Mouse (Mus musculus) heart, embryonic 14.5 days (tissue): Measurements from ENCODE around the gene Ptpn9. TPM values are rescaled to one million over a fixed set of nuclear protein-coding genes. Genes with fewer than 3 reads are reported as not detected.

Experiments used
- ATAC-seq: fragments of 200-750 bp; cut with Nextera tagmentation; 2 replicates; pipeline ENCODE4 v1.8.0; 2017; ENCODE audit warnings: low read depth, moderate TSS enrichment; ENCODE audit not compliant: insufficient number of reproducible peaks, insufficient read depth, low FRiP score
- H3K27ac ChIP-seq, 2 experiments: fragments of 200-500 bp in 1 of 2; fragments of 300-500 bp in 1 of 2; sonication (generic) in 1 of 2; replicated peaks in 1 of 2; 2 replicates each; pipeline ENCODE4 v1.5.1; 2012 to 2014; ENCODE audit warnings: low read depth in 2 of 2, low read length in 2 of 2, control low read depth in 1 of 2, mild to moderate bottlenecking in 1 of 2, mixed read lengths in 1 of 2; ENCODE audit not compliant: control insufficient read depth in 1 of 2, insufficient read depth in 1 of 2
- H3K27me3 ChIP-seq: fragments of 300-500 bp; sonication (generic); 2 replicates; pipeline ENCODE4 v1.6.1; 2014; ENCODE audit warnings: mild to moderate bottlenecking, low read length, control low read depth; ENCODE audit not compliant: control insufficient read depth, insufficient read depth
- H3K36me3 ChIP-seq: fragments of 300-500 bp; sonication (generic); 2 replicates; pipeline ENCODE4 v1.6.1; 2014; ENCODE audit warnings: mild to moderate bottlenecking, control low read depth, low read length, mixed read lengths; ENCODE audit not compliant: control insufficient read depth, insufficient read depth
- H3K4me1 ChIP-seq, 2 experiments: fragments of 200-500 bp in 1 of 2; fragments of 300-500 bp in 1 of 2; sonication (generic) in 1 of 2; 2 replicates each; pipeline ENCODE4 v1.6.1; 2012 to 2014; ENCODE audit warnings: low read length in 2 of 2, control low read depth in 1 of 2, mixed read lengths in 1 of 2; ENCODE audit not compliant: control insufficient read depth in 2 of 2, insufficient read depth in 2 of 2
- H3K4me2 ChIP-seq: fragments of 300-500 bp; sonication (generic); 2 replicates; pipeline ENCODE4 v1.6.1; 2014; ENCODE audit warnings: mild to moderate bottlenecking, low read length
- H3K4me3 ChIP-seq, 2 experiments: fragments of 200-500 bp in 1 of 2; fragments of 300-500 bp in 1 of 2; sonication (generic) in 1 of 2; 2 replicates each; pipeline ENCODE4 v1.5.1; 2012 to 2014; ENCODE audit warnings: low read length in 2 of 2, mild to moderate bottlenecking in 2 of 2, control low read depth in 1 of 2, low read depth in 1 of 2, moderate library complexity in 1 of 2; ENCODE audit not compliant: control insufficient read depth in 1 of 2, insufficient read depth in 1 of 2
- H3K9ac ChIP-seq: fragments of 300-500 bp; sonication (generic); 2 replicates; pipeline ENCODE4 v1.6.1; 2014; ENCODE audit warnings: mild to moderate bottlenecking, low read length
- H3K9me3 ChIP-seq: fragments of 300-500 bp; sonication (generic); 2 replicates; pipeline ENCODE4 v1.6.1; 2016; ENCODE audit warnings: low read length, control low read depth; ENCODE audit not compliant: control insufficient read depth
- WGBS: fragments of 180-500 bp; shearing (Covaris S2); extraction: QIAGEN DNeasy Blood & Tissue Kit; methylation state at CpG from one replicate; pipeline ENCODE4 v1.1.7; 2014; 5-methylcytosine and 5-hydroxymethylcytosine counted together
- polyA plus RNA-seq: library from polyadenylated mRNA; unstranded; fragments of >200 nt; fragmentation: Nextera tagmentation; extraction: Ambion mirVana; gene quantifications from 2 replicates; pipeline ENCODE4 v1.2.1, GENCODE M21; 2014

The Ptpn9 gene
- polyA plus RNA-seq, 1 experiment from 2014 or later, result 24.9 TPM

DNA sequence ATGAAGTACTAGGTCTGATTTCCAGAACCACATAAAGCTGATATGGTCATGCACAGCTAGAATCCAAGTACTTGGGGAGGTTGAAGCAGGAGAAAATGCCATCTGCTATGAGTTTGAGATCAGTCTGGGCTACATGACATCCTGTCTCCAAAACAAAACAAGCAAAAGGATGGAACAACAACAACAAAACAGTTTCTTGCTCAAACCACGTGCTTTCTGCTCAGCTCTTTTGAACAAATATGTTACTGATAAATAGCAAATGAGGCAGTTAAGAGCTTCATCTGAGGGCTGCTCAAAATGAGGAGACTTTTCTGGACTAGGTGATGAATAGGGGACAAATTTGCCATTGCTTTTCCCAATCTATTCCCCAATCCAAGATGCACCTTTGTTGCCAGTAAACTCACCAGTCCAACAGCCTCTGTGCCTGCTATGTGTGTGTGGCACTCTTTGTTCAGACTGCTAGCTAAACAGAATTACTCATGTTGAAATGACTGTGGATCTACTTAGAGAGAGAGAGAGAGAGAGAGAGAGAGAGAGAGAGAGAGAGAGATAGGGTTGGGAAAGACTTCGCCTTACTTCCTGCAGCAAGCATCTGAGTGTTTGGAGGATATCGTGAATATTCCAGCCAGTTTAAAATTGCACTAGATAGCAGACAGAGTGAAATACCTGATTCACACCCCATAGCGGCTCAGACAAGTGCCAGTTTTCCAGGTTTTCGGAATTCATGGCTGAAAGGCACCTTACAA lies 76.2 kb downstream of the Ptpn9 start:
- no peak for ATAC-seq
- peak overlapping the region; percentile 97 for H3K4me2 ChIP-seq
- peak overlapping the region; percentile 88 for H3K9ac ChIP-seq
- H3K36me3 ChIP-seq, result peaks cover under 1% of the 10 kb centered on the region; the same call in 1 of the 2 replicates
- peaks cover 6 to 19% of the 10 kb centered on the region in 2 experiments; a peak in 3 of 4 replicates for H3K4me1 ChIP-seq
- peak overlapping the region; percentile 63 to 100; a peak in 2 of 4 replicates for H3K27ac ChIP-seq
- no peaks in the 10 kb centered on the region for H3K27me3 ChIP-seq
- WGBS, result 9% methylated on average over 5 of the region's 5 CpGs
- no peaks in the 10 kb centered on the region for H3K9me3 ChIP-seq
- H3K4me3 ChIP-seq, result peak overlapping the region; percentile 96; a peak in 3 of 4 replicates

DNA sequence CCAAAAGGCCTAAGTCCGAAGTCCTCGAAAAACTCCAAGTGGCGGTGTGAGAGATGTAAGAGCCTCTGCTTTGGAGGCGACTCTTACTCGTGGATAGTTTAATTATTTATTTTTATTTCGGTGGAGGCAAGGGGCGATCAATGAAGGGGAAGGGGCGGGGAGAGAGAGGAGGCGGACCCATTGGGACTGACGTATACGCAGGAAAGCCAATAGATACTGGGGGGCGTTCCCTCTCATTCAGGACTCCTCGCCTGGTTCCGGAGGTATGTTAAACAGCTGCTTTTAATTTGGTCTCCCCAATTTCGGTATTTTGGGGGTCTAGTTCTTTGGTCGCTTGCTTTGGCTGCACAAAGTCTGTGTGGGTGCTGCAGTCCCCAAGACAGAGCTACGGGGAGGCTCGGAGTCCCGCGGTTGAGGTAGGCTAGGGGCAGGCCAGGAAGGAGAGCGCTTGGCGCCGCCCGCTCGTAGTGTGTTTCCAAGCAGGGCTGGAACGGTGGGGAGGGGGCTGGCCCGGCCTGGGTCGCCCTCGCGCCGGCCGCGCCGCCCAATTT lies 77.2 kb downstream of the Ptpn9 start, which contains the start of gene Sin3a:
Gene Sin3a, plus strand, starts transcription at position 240 of the 551 bp plus-strand sequence.
- no peaks in the 10 kb centered on the region for H3K36me3 ChIP-seq
- H3K4me2 ChIP-seq, result peak within 1 kb of the TSS; percentile 97
- WGBS, result under 1% methylated on average over 34 of the region's 34 CpGs
- H3K9me3 ChIP-seq, result no peaks in the 10 kb centered on the region
- peak within 1 kb of the TSS; percentile 98 to 100 for H3K27ac ChIP-seq
- peak within 1 kb of the TSS; percentile 88 for H3K9ac ChIP-seq
- peak within 1 kb of the TSS; percentile 96 for H3K4me3 ChIP-seq
- H3K4me1 ChIP-seq, result peaks cover 6 to 19% of the 10 kb centered on the region in 2 experiments; a peak in 3 of 4 replicates
- H3K27me3 ChIP-seq, result no peaks in the 10 kb centered on the region
- ATAC-seq, result no peak

GRCm38 (mm10) chr9:57072526-57072988 lies 77.8 kb downstream of the Ptpn9 start:
- peak overlapping the region; percentile 98 to 100 for H3K27ac ChIP-seq
- H3K4me2 ChIP-seq, result peak overlapping the region; percentile 97
- peaks cover 6 to 23% of the 10 kb centered on the region in 2 experiments; a peak in 3 of 4 replicates for H3K4me1 ChIP-seq
- H3K9me3 ChIP-seq, result no peaks in the 10 kb centered on the region
- under 1% methylated on average over 40 of the region's 40 CpGs for WGBS
- no peaks in the 10 kb centered on the region for H3K36me3 ChIP-seq
- ATAC-seq, result no peak
- H3K27me3 ChIP-seq, result no peaks in the 10 kb centered on the region
- H3K9ac ChIP-seq, result peak overlapping the region; percentile 88
- peak overlapping the region; percentile 96 for H3K4me3 ChIP-seq

GRCm38 (mm10) chr9:57072989-57073789 lies 78.5 kb downstream of the Ptpn9 start:
- H3K27me3 ChIP-seq, result no peaks in the 10 kb centered on the region
- WGBS, result under 1% methylated on average over 54 of the region's 54 CpGs
- H3K4me2 ChIP-seq, result peak overlapping the region; percentile 97
- peak overlapping the region; percentile 88 for H3K9ac ChIP-seq
- H3K36me3 ChIP-seq, result no peaks in the 10 kb centered on the region
- peak overlapping the region; percentile 96 for H3K4me3 ChIP-seq
- ATAC-seq, result peak; percentile 73
- no peaks in the 10 kb centered on the region for H3K9me3 ChIP-seq
- H3K27ac ChIP-seq, result peak overlapping the region; percentile 98 to 100
- H3K4me1 ChIP-seq, result peaks cover 6 to 24% of the 10 kb centered on the region in 2 experiments; a peak in 3 of 4 replicates

DNA sequence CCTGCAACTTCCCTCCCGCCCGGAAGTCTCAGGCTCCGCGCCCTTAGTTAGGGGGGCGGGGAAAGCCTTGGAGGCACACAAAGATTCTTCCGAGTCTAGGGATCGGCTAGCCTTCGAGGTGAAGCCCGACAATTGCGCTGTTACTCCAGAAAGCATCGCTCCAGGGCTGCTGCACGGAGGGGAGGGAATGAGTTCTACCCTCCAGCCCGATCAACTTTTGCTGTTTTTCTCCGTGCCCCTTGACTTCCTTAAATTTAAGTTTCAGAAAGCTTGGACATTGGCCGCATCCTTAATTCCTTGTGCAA lies 79.0 kb downstream of the Ptpn9 start:
- no peaks in the 10 kb centered on the region for H3K27me3 ChIP-seq
- peak overlapping the region; percentile 84 to 96 for H3K4me3 ChIP-seq
- H3K36me3 ChIP-seq, result no peaks in the 10 kb centered on the region
- H3K4me1 ChIP-seq, result peaks cover 6 to 28% of the 10 kb centered on the region in 2 experiments; a peak in 3 of 4 replicates
- ATAC-seq, result no peak
- H3K9ac ChIP-seq, result peak overlapping the region; percentile 88
- H3K4me2 ChIP-seq, result peak overlapping the region; percentile 97
- peak overlapping the region; percentile 97 to 100 for H3K27ac ChIP-seq
- no peaks in the 10 kb centered on the region for H3K9me3 ChIP-seq
- WGBS, result under 1% methylated on average over 15 of the region's 15 CpGs

DNA sequence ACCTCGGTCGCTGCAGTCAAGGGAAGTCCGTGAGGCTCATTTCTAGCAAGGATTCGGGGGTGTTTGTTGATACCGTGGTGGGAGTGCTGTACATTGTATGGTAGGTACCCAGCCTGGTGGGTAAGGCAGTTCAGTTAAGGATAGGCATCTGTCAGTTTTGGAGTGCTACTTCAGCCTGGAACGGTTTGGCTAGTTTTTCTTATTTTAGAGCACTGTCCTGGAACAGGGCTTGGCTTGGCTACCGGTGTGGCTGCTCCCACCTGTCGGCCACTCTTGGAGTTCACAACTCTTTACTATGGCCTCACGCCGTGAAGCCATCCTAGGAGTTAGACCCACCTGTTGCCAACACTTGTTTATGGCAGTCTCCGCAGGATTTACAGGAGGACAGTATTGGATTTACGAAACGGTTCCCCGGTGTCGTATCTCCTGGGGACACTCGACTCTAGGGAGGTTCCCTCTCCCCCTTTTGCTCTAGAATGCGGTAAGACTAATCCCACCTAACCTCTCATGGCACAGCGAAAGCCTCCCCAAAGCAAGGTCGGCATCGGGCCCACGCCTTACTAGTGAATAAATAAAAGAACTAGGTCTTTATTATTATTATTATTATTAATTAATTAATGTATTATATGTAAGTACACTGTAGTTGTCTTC lies 79.6 kb downstream of the Ptpn9 start:
- WGBS, result 5% methylated on average over 21 of the region's 21 CpGs
- ATAC-seq, result no peak
- H3K4me3 ChIP-seq, result peak overlapping the region; percentile 84 to 96

More for the DNA sequence above, 79.6 kb downstream of the Ptpn9 start:
- Histone ChIP-seq H3K4me1 (peaks cover 6 to 28% of the 10 kb centered on the region in 2 experiments; a peak in 3 of 4 replicates), H3K36me3 (no peaks in the 10 kb centered on the region), H3K4me2 (peak overlapping the region; percentile 97), H3K9ac (peak overlapping the region; percentile 88), H3K27me3 (no peaks in the 10 kb centered on the region), H3K9me3 (no peaks in the 10 kb centered on the region), H3K27ac (peak overlapping the region; percentile 97 to 100)
